Mouse (Mus musculus) right cerebral cortex, postnatal 36 days (tissue): Measurements from ENCODE around the gene Rhox2g.
"Not testable (repeated sequence)": the region's sequence is repeated elsewhere in the genome, so short reads cannot be mapped to it uniquely, and the experiment has no call there.

ENCODE experiments used
- DNase-seq, 2 experiments: peaks; one replicate each; pipeline ENCODE4 v3.0.0; 2022; ENCODE audit warnings: low spot score in 2 of 2, mixed read lengths in 1 of 2

Gene Rhox2g

DNA sequence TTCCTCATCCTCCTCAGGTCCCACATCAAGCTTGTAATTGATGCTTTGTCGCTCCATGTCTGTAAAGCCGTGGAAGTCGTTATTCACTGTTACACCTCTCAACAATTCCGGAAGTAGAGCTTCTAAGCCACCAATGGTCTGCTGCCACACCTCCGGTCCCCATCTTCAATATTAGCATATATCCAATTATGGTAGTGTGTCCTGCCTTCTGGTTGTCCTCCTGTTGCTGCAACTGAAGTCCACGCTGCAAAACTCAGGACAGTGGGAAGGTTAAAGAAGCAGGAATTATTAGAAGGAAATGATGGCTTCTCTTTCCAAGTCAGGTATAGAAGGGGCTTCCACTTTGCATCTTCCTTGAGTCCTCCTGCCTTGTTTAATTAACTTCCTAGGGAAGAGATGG is at the start of gene Rhox2g:
Gene Rhox2g, minus strand, starts transcription at position 101 of the 400 bp plus-strand sequence.
- not testable (repeated sequence) for DNase-seq

DNA sequence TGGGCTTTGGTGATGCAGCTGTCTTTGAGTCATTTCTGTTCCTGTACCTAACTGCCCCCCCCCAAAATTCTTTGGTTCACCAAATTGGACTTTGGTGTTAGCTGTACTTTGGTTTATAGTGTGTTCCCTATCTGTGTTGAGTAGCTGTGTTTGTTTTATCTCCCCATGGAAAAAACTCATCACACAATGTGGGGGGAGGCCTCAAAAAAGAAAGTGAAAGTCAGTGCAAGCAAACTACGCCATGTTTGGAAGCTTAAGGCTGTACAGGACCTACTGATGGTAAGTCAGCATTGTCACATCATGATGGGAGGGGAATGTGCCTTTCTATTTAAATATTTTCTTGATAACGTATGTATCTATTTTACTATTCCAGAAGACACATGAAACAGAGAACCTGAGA is 49.0 kb upstream of the Rhox2g start:
- no peak for DNase-seq

DNA sequence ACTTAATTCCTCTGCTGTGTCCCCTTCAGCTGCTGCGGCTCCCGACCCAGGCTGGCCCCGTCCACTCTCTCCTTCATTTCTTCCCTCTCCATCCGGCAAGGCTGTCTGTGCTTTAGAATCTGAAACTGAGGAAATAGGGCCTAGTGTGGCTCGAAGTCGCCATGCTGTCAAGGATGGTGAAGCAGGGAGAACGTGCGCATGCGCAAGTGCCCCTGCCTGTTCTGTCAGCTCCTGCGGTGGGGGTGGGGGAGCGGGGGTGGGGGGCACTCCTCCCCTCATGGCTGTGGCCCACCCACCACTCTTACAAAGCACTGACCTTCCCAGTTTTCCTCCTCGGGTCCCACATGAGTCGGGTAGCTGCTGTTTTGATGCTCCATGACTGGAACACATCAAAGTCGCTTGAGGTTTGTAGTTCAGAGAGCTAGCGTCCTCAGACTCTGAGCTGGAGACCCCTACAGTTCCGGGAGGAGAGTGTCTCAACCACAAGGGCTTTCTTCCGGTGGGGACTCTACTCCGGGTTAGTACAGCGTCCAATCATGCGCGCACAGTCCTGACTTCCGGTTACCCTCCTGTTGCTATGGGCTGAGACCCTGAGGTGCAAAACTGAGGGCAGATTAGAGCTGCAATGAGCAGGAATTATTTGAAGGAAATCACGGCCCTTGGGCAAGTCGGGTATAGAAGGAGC is 39.9 kb upstream of the Rhox2g start:
- DNase-seq = no peak

DNA sequence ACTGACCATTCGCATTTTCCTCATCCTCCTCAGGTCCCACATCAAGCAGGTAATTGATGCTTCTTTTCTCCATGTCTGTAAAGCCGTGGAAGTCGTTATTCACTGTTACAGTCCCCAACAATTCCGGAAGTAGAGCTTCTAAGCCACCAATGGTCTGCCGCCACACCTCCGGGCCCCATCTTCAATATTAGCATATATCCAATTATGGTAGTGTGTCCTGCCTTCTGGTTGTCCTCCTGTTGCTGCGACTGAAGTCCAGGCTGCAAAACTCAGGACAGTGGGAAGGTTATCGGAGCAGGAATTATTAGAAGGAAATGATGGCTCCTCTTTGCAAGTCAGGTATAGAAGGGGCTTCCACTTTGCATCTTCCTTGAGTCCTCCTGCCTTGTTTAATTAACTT is 29.9 kb upstream of the Rhox2g start, which contains the start of gene Rhox2h:
Gene Rhox2h, minus strand, starts transcription at position 101 of the 400 bp plus-strand sequence.
- DNase-seq = not testable (repeated sequence)

DNA sequence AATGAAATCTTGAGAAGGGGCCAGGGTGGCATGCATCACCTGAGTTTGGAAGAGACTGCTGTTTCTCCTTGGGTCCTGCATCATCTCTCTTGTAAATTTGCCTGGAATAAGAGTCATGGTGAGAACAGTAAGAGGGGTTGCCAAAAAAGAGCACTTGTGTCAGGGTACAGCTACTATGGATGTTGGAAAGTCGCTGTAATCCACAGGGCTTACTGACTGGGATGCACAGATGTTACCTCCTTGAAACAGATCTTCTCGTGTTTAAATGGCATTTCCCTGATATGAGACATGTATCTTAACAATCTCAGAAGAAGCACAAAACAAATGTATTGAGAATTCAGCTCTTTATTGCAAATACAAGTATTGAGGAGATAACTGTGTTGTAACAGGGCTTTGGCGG is 25.4 kb upstream of the Rhox2g start, which contains the start of gene Rhox3h:
Gene Rhox3h, minus strand, starts transcription at position 101 of the 400 bp plus-strand sequence.
- not testable (repeated sequence) for DNase-seq

DNA sequence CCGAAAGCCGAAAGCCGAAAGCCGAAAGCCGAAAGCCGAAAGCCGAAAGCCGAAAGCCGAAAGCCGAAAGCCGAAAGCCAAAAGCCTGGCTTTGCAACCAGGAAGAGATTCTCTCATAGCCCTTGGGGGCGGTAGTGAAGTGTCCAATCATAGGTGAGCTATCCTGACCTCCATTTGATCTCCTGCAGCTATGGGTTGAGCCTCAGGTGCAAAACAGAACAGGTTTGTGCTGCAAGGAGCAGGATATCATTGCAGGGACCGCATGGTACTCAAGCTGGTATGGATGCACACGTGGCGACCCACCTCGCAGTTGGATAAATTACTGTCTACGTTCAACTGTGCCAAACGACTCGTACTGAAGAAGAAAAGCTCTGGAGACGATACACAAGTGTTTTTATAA is 8.0 kb upstream of the Rhox2g start, which contains the start of gene Rhox4g:
Gene Rhox4g, minus strand, starts transcription at position 101 of the 400 bp plus-strand sequence.
- not testable (repeated sequence) for DNase-seq

DNA sequence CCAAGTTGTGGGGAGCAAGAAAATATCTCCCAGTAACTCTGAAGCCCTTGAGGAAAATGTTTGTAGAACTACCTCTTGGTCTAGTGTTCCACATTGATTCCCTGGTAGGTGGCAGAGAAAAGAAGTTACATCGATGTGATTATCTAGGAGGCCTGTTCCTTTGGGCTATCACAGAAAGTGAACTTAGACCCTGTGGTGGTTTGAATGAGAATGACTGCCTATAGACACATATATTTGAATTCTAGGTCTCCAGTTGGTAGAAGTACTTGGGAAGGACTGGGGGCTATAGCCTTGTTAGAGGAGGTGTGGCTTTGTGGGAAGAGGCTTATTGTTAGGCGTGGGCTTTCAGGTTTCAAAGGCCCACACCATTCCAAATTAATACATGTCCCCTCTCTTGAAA is 14.8 kb downstream of the Rhox2g start, which contains the start of gene Rhox3g:
Gene Rhox3g, minus strand, starts transcription at position 101 of the 400 bp plus-strand sequence.
- DNase-seq = not testable (repeated sequence)

DNA sequence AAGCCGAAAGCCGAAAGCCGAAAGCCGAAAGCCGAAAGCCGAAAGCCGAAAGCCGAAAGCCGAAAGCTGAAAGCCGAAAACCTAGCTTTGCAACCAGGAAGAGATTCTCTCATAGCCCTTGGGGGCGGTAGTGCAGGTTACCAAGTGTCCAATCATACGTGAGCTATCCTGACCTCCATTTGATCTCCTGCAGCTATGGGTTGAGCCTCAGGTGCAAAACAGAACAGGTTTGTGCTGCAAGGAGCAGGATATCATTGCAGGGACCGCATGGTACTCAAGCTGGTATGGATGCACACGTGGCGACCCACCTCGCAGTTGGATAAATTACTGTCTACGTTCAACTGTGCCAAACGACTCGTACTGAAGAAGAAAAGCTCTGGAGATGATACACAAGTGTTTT is 35.7 kb downstream of the Rhox2g start, which contains the start of gene Rhox4f:
Gene Rhox4f, minus strand, starts transcription at position 101 of the 400 bp plus-strand sequence.
- DNase-seq = not testable (repeated sequence)
